Mouse (Mus musculus): ENCODE measurements around the gene Exosc7. TPM values are rescaled to one million over a fixed set of nuclear protein-coding genes. Genes with fewer than 3 reads are reported as not detected.

Exosc7 gene
- polyA plus RNA-seq, 1 experiment from 2014 or later: 71.9 TPM

GRCm38 (mm10) chr9:123104362-123104761, 8.7 kb upstream of the Exosc7 start:
- H3K27ac ChIP-seq (ENCODE audit: low read depth, low read length): no peak overlapping the region
- peaks cover 15% of the 10 kb centered on the region; the same call in 1 of the 2 replicates for H3K36me3 ChIP-seq (ENCODE audit: control insufficient read depth, insufficient read depth, low read length)
- H3K4me1 ChIP-seq (ENCODE audit: control insufficient read depth, insufficient read depth, low read length): no peaks in the 10 kb centered on the region
- H3K9me3 ChIP-seq (ENCODE audit: control insufficient read depth, low read length): no peaks in the 10 kb centered on the region
- H3K9ac ChIP-seq (replicated peaks; ENCODE audit: low read depth, low read length): no peak overlapping the region
- no peaks in the 10 kb centered on the region for H3K27me3 ChIP-seq (ENCODE audit: control insufficient read depth, insufficient read depth, low read length)
- H3K4me3 ChIP-seq (ENCODE audit: low read depth, low read length): no peak overlapping the region
- ATAC-seq (ENCODE audit: low read depth): no peak
- H3K4me2 ChIP-seq (ENCODE audit: low read depth, low read length): no peak overlapping the region

DNA sequence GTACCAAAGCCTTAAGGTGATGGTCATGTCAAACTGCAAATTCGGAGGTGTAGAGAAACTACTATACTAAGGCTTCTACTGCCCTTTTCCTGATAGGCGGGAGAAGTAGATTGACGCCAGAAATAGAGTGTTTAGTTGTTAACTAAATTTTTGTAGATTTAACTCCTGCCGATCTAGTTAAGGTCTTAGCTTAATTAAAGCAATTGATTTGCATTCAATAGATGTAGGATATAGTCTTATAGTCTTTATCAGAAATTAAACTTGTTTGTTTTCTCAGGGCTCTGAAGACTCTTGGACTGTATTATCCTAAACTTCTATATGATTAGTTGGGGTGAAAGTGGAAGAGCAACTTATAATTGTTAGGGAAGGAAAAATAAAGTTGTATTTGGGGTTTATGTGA, 5.8 kb upstream of the Exosc7 start:
- no peaks in the 10 kb centered on the region for H3K9me3 ChIP-seq (ENCODE audit: control insufficient read depth, low read length)
- no peak overlapping the region for H3K4me3 ChIP-seq (ENCODE audit: low read depth, low read length)
- H3K4me1 ChIP-seq (ENCODE audit: control insufficient read depth, insufficient read depth, low read length): peaks cover 7% of the 10 kb centered on the region; the same call in 1 of the 2 replicates
- H3K36me3 ChIP-seq (ENCODE audit: control insufficient read depth, insufficient read depth, low read length): peaks cover 8% of the 10 kb centered on the region; the same call in 1 of the 2 replicates
- no peak overlapping the region for H3K9ac ChIP-seq (replicated peaks; ENCODE audit: low read depth, low read length)
- H3K27ac ChIP-seq (ENCODE audit: low read depth, low read length): no peak overlapping the region
- WGBS: 96% methylated on average over 4 of the region's 4 CpGs
- no peak overlapping the region for H3K4me2 ChIP-seq (ENCODE audit: low read depth, low read length)
- no peaks in the 10 kb centered on the region for H3K27me3 ChIP-seq (ENCODE audit: control insufficient read depth, insufficient read depth, low read length)
- no peak for ATAC-seq (ENCODE audit: low read depth)

- ATAC-seq (ENCODE audit: low read depth): no peak
- WGBS: 91% methylated on average over 7 of the region's 7 CpGs
- peaks cover 8% of the 10 kb centered on the region; the same call in 1 of the 2 replicates for H3K36me3 ChIP-seq (ENCODE audit: control insufficient read depth, insufficient read depth, low read length)
- no peaks in the 10 kb centered on the region for H3K9me3 ChIP-seq (ENCODE audit: control insufficient read depth, low read length)
- H3K9ac ChIP-seq (replicated peaks; ENCODE audit: low read depth, low read length): no peak overlapping the region
- no peaks in the 10 kb centered on the region for H3K27me3 ChIP-seq (ENCODE audit: control insufficient read depth, insufficient read depth, low read length)
- peaks cover 17% of the 10 kb centered on the region; the same call in 1 of the 2 replicates for H3K4me1 ChIP-seq (ENCODE audit: control insufficient read depth, insufficient read depth, low read length)
- H3K4me3 ChIP-seq (ENCODE audit: low read depth, low read length): no peak overlapping the region
- H3K4me2 ChIP-seq (ENCODE audit: low read depth, low read length): no peak overlapping the region
- no peak overlapping the region for H3K27ac ChIP-seq (ENCODE audit: low read depth, low read length)
These were observed 3.8 kb upstream of the Exosc7 start for GRCm38 (mm10) chr9:123109188-123109587.

- peaks cover 17% of the 10 kb centered on the region; the same call in 1 of the 2 replicates for H3K4me1 ChIP-seq (ENCODE audit: control insufficient read depth, insufficient read depth, low read length)
- peak overlapping the region; percentile 98; the same call in 1 of the 2 replicates for H3K4me3 ChIP-seq (ENCODE audit: low read depth, low read length)
- peak overlapping the region; percentile 91 for H3K4me2 ChIP-seq (ENCODE audit: low read depth, low read length)
- H3K27ac ChIP-seq (ENCODE audit: low read depth, low read length): no peak overlapping the region
- H3K27me3 ChIP-seq (ENCODE audit: control insufficient read depth, insufficient read depth, low read length): no peaks in the 10 kb centered on the region
- H3K9me3 ChIP-seq (ENCODE audit: control insufficient read depth, low read length): no peaks in the 10 kb centered on the region
- no peaks in the 10 kb centered on the region for H3K36me3 ChIP-seq (ENCODE audit: control insufficient read depth, insufficient read depth, low read length)
- no peak for ATAC-seq (ENCODE audit: low read depth)
- WGBS: 66% methylated on average over 8 of the region's 8 CpGs
- peak overlapping the region; percentile 89; the same call in 1 of the 2 replicates for H3K9ac ChIP-seq (replicated peaks; ENCODE audit: low read depth, low read length)
These were observed 1.2 kb upstream of the Exosc7 start for GRCm38 (mm10) chr9:123111751-123112221.

GRCm38 (mm10) chr9:123113931-123114330, 916 bp downstream of the Exosc7 start:
- no peaks in the 10 kb centered on the region for H3K27me3 ChIP-seq (ENCODE audit: control insufficient read depth, insufficient read depth, low read length)
- WGBS: 62% methylated on average over 6 of the region's 6 CpGs
- peak overlapping the region; percentile 98 for H3K4me3 ChIP-seq (ENCODE audit: low read depth, low read length)
- peak overlapping the region; percentile 91 for H3K4me2 ChIP-seq (ENCODE audit: low read depth, low read length)
- H3K9ac ChIP-seq (replicated peaks; ENCODE audit: low read depth, low read length): peak overlapping the region; percentile 89
- peak overlapping the region; percentile 92; the same call in 1 of the 2 replicates for H3K27ac ChIP-seq (ENCODE audit: low read depth, low read length)
- ATAC-seq (ENCODE audit: low read depth): no peak
- H3K4me1 ChIP-seq (ENCODE audit: control insufficient read depth, insufficient read depth, low read length): peaks cover 17% of the 10 kb centered on the region; the same call in 1 of the 2 replicates
- H3K36me3 ChIP-seq (ENCODE audit: control insufficient read depth, insufficient read depth, low read length): 0 out of 2 replicates have a peak, but pooled peaks cover 5% of the 10 kb centered on the region
- H3K9me3 ChIP-seq (ENCODE audit: control insufficient read depth, low read length): no peaks in the 10 kb centered on the region

- no peak for ATAC-seq (ENCODE audit: low read depth)
- H3K36me3 ChIP-seq (ENCODE audit: control insufficient read depth, insufficient read depth, low read length): peaks cover 17% of the 10 kb centered on the region
- H3K27me3 ChIP-seq (ENCODE audit: control insufficient read depth, insufficient read depth, low read length): no peaks in the 10 kb centered on the region
- H3K4me2 ChIP-seq (ENCODE audit: low read depth, low read length): no peak overlapping the region
- H3K27ac ChIP-seq (ENCODE audit: low read depth, low read length): no peak overlapping the region
- peaks cover 17% of the 10 kb centered on the region; the same call in 1 of the 2 replicates for H3K4me1 ChIP-seq (ENCODE audit: control insufficient read depth, insufficient read depth, low read length)
- WGBS: 100% methylated on average over 1 of the region's 1 CpGs
- H3K9me3 ChIP-seq (ENCODE audit: control insufficient read depth, low read length): no peaks in the 10 kb centered on the region
- no peak overlapping the region for H3K9ac ChIP-seq (replicated peaks; ENCODE audit: low read depth, low read length)
- no peak overlapping the region for H3K4me3 ChIP-seq (ENCODE audit: low read depth, low read length)
These were observed 2.6 kb downstream of the Exosc7 start for GRCm38 (mm10) chr9:123115566-123115965.

- 87% methylated on average over 3 of the region's 3 CpGs for WGBS
- peaks cover 39% of the 10 kb centered on the region for H3K36me3 ChIP-seq (ENCODE audit: control insufficient read depth, insufficient read depth, low read length)
- no peak overlapping the region for H3K27ac ChIP-seq (ENCODE audit: low read depth, low read length)
These were observed 10.0 kb downstream of the Exosc7 start for GRCm38 (mm10) chr9:123123017-123123416.

DNA sequence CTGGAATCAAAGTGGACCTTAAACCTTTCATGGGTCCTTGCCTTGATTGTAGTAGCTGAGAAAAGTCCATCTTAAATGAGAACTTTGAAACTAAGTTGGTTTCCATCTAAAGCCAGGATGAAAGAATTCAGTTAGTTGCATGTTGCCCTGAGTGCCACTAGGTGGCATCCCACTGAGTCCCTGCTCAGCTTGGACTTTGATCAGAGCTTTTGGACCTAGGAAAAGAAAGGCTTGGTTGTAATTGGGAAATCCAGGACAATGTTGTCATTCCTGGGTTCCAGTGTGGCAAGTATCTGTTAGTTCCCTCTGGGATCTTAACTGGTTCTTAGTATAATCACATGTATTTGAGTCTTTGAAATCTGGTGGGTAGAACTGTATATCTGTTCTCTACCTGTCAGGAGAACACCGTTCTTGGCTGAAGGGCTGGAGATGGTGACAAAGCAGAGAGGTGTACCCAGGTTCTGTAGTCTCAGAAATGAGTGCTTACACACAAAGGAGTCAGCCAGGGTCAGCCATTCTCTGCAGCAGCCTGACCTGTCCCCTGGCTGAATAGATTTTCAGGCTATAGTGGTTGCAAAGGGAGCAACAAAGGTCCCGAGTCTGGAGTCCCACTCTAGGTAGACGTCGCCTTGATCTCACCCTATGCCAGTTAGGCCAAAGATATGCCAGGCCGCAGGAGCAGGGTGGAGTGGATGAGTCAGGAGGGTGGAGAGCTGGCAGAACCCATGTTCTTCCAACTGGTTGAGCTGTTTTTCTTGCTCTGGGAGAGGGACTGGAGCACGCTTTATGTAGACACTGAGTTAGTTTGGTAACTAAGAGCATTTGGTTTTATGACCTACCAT, 10.8 kb downstream of the Exosc7 start:
- 92% methylated on average over 6 of the region's 6 CpGs for WGBS
- H3K27ac ChIP-seq (ENCODE audit: low read depth, low read length): no peak overlapping the region
- H3K36me3 ChIP-seq (ENCODE audit: control insufficient read depth, insufficient read depth, low read length): peaks cover 44% of the 10 kb centered on the region
- no peaks in the 10 kb centered on the region for H3K27me3 ChIP-seq (ENCODE audit: control insufficient read depth, insufficient read depth, low read length)
- H3K4me3 ChIP-seq (ENCODE audit: low read depth, low read length): no peak overlapping the region
- H3K9ac ChIP-seq (replicated peaks; ENCODE audit: low read depth, low read length): no peak overlapping the region
- no peaks in the 10 kb centered on the region for H3K4me1 ChIP-seq (ENCODE audit: control insufficient read depth, insufficient read depth, low read length)
- no peaks in the 10 kb centered on the region for H3K9me3 ChIP-seq (ENCODE audit: control insufficient read depth, low read length)
- ATAC-seq (ENCODE audit: low read depth): no peak
- H3K4me2 ChIP-seq (ENCODE audit: low read depth, low read length): no peak overlapping the region

More at GRCm38 (mm10) chr9:123123017-123123416, 10.0 kb downstream of the Exosc7 start:
- no peaks in the 10 kb centered on the region for H3K27me3 ChIP-seq (ENCODE audit: control insufficient read depth, insufficient read depth, low read length)
- ATAC-seq (ENCODE audit: low read depth): no peak
- H3K4me2 ChIP-seq (ENCODE audit: low read depth, low read length): no peak overlapping the region
- H3K4me3 ChIP-seq (ENCODE audit: low read depth, low read length): no peak overlapping the region
- H3K4me1 ChIP-seq (ENCODE audit: control insufficient read depth, insufficient read depth, low read length): no peaks in the 10 kb centered on the region
- no peak overlapping the region for H3K9ac ChIP-seq (replicated peaks; ENCODE audit: low read depth, low read length)
- no peaks in the 10 kb centered on the region for H3K9me3 ChIP-seq (ENCODE audit: control insufficient read depth, low read length)

GRCm38 (mm10) chr9:123124413-123124981, 11.5 kb downstream of the Exosc7 start:
- no peaks in the 10 kb centered on the region for H3K9me3 ChIP-seq (ENCODE audit: control insufficient read depth, low read length)
- no peak overlapping the region for H3K4me2 ChIP-seq (ENCODE audit: low read depth, low read length)
- H3K27me3 ChIP-seq (ENCODE audit: control insufficient read depth, insufficient read depth, low read length): no peaks in the 10 kb centered on the region
- peaks cover 48% of the 10 kb centered on the region for H3K36me3 ChIP-seq (ENCODE audit: control insufficient read depth, insufficient read depth, low read length)
- H3K9ac ChIP-seq (replicated peaks; ENCODE audit: low read depth, low read length): no peak overlapping the region
- H3K4me3 ChIP-seq (ENCODE audit: low read depth, low read length): no peak overlapping the region
- ATAC-seq (ENCODE audit: low read depth): no peak
- 97% methylated on average over 2 of the region's 2 CpGs for WGBS
- H3K27ac ChIP-seq (ENCODE audit: low read depth, low read length): no peak overlapping the region
- no peaks in the 10 kb centered on the region for H3K4me1 ChIP-seq (ENCODE audit: control insufficient read depth, insufficient read depth, low read length)
